Mouse (Mus musculus) lung, postnatal 0 days (tissue): ENCODE data around the gene Acot9.

ENCODE experiments used
- CTCF ChIP-seq: IDR thresholded peaks from 2 replicates; pipeline ENCODE4 v1.5.1; 2016; ENCODE audit warnings: antibody characterized with exemption, mild to moderate bottlenecking
- EP300 ChIP-seq: IDR thresholded peaks from 2 replicates; pipeline ENCODE4 v1.6.1; 2016; ENCODE audit warnings: antibody characterized with exemption, mild to moderate bottlenecking, control low read depth

- no peak for TF ChIP-seq CTCF
- no peak for TF ChIP-seq EP300
Observed at GRCm38 (mm10) chrX:155337567-155337904, 75.3 kb downstream of the Acot9 start.
